ENCODE assay signal across 7 mouse cellular contexts in the genomic region with DNA sequence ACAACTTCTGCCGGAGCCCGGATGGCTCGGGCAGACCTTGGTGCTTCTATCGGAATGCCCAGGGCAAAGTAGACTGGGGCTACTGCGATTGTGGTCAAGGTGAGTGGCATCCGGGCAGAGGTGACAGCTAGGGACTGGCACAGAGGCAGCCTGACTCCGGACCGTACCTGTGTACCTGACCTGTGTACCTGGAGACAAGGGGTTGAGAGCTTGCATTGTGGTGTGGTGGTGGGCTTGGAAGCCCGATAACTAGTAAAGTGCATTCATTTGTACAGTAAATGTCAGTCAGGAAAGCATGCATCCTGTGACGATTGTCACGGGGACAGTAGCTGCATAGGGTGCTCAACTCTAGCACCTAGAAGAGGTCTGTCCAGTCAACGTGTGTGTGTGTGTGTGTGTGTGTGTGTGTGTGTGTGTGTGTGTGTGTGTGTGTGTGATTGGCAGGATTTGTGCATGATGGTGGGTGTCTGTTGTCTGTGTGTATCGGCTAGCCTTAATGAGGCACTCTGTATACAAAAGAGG. TPM values are rescaled to one million over a fixed set of nuclear protein-coding genes. Genes with fewer than 3 reads are reported as not detected.
DNase-seq lines count a peak whose midpoint lies in the region; ATAC-seq lines count a peak whose summit lies in the region.

No protein-coding gene starts in this region.

- no peaks in the 10 kb centered on the region for H3K27me3 ChIP-seq in hindbrain, embryonic 15.5 days
- H3K27me3 ChIP-seq in liver, embryonic 16.5 days (ENCODE audit: control insufficient read depth, insufficient read depth, low read depth, low read length) = peaks cover 37% of the 10 kb centered on the region
- H3K27me3 ChIP-seq in stomach, embryonic 15.5 days (replicated peaks) = peaks cover 16% of the 10 kb centered on the region

- peaks cover 14% of the 10 kb centered on the region for H3K4me1 ChIP-seq in hindbrain, embryonic 15.5 days (replicated peaks)
- no peaks in the 10 kb centered on the region for H3K4me1 ChIP-seq in liver, embryonic 16.5 days (ENCODE audit: control insufficient read depth, low read depth, low read length)
- H3K4me1 ChIP-seq in stomach, embryonic 15.5 days = peaks cover 5% of the 10 kb centered on the region; the same call in 1 of the 2 replicates

- DNase-seq in retina, embryonic 14.5 days (ENCODE audit: low spot score) = peak; percentile 37
- no peak for DNase-seq in retina, postnatal 1 day

- no peaks in the 10 kb centered on the region for H3K36me3 ChIP-seq in hindbrain, embryonic 15.5 days
- no peaks in the 10 kb centered on the region for H3K36me3 ChIP-seq in liver, embryonic 16.5 days (ENCODE audit: control insufficient read depth, insufficient read depth)
- no peaks in the 10 kb centered on the region for H3K36me3 ChIP-seq in stomach, embryonic 15.5 days

- 0 out of 2 replicates have a peak, but pooled peaks have one; percentile 10 for ATAC-seq in common myeloid progenitor, adult 5-6 weeks (replicated peaks; ENCODE audit: low read depth, poor library complexity, severe bottlenecking)
- peak; percentile 71 for ATAC-seq in hindbrain, embryonic 15.5 days (ENCODE audit: low FRiP score, low read depth)
- no peak for ATAC-seq in liver, embryonic 16.5 days (ENCODE audit: low read depth)
- ATAC-seq in stomach, embryonic 15.5 days (ENCODE audit: insufficient read depth, low FRiP score, low read depth) = peak; percentile 48; the same call in 1 of the 2 replicates
- no peak for ATAC-seq in erythroblast, adult 5-6 weeks (replicated peaks; ENCODE audit: low FRiP score, poor library complexity, severe bottlenecking)

- H3K9me3 ChIP-seq in hindbrain, embryonic 15.5 days = no peaks in the 10 kb centered on the region
- H3K9me3 ChIP-seq in liver, embryonic 16.5 days (replicated peaks; ENCODE audit: control insufficient read depth, low read length) = no peaks in the 10 kb centered on the region
- H3K9me3 ChIP-seq in stomach, embryonic 15.5 days = no peaks in the 10 kb centered on the region

- H3K27ac ChIP-seq in hindbrain, embryonic 15.5 days (replicated peaks) = peak overlapping the region; percentile 15; the same call in 1 of the 2 replicates
- no peak overlapping the region for H3K27ac ChIP-seq in liver, embryonic 16.5 days (ENCODE audit: low read length)
- H3K27ac ChIP-seq in stomach, embryonic 15.5 days = no peak overlapping the region

- H3K9ac ChIP-seq in hindbrain, embryonic 15.5 days = peak overlapping the region; percentile 68
- H3K9ac ChIP-seq in liver, embryonic 16.5 days (ENCODE audit: low read depth, low read length) = no peak overlapping the region
- H3K9ac ChIP-seq in stomach, embryonic 15.5 days = peak overlapping the region; percentile 26

- 2% methylated on average over 13 of the region's 13 CpGs for WGBS in hindbrain, embryonic 15.5 days
- WGBS in liver, embryonic 16.5 days (ENCODE audit: insufficient replicate concordance) = 9% methylated on average over 13 of the region's 13 CpGs
- 5% methylated on average over 13 of the region's 13 CpGs for WGBS in stomach, embryonic 15.5 days

- H3K4me3 ChIP-seq in hindbrain, embryonic 15.5 days = peak overlapping the region; percentile 71
- H3K4me3 ChIP-seq in liver, embryonic 16.5 days (ENCODE audit: low read depth, low read length) = peak overlapping the region; percentile 54
- H3K4me3 ChIP-seq in stomach, embryonic 15.5 days (replicated peaks) = peak overlapping the region; percentile 58

- peak overlapping the region; percentile 100 for H3K4me2 ChIP-seq in hindbrain, embryonic 15.5 days
- peak overlapping the region; percentile 72 for H3K4me2 ChIP-seq in liver, embryonic 16.5 days (ENCODE audit: low read depth, low read length)
- H3K4me2 ChIP-seq in stomach, embryonic 15.5 days = peak overlapping the region; percentile 100

RNA-seq across cellular contexts. Expression of gene Prss12, which starts 0.9 kb away (rescaled TPM):
- total RNA-seq in common myeloid progenitor, adult 5-6 weeks (2017) = not detected in 2 replicates
- polyA plus RNA-seq in hindbrain, embryonic 15.5 days (2015; fragmentation: Nextera tagmentation; extraction: Ambion mirVana) = 22.1 and 22.8 TPM in 2 replicates
- 0.74 and 0.79 TPM in 2 replicates for polyA plus RNA-seq in liver, embryonic 16.5 days (2015; fragmentation: Nextera tagmentation; extraction: Ambion mirVana)
- polyA plus RNA-seq in stomach, embryonic 15.5 days (2015; fragmentation: Nextera tagmentation; extraction: Ambion mirVana) = 3.6 and 4.1 TPM in 2 replicates
- total RNA-seq in erythroblast, adult 5-6 weeks (2015; ENCODE audit: low replicate concordance) = not detected in 2 replicates
- not detected in 2 replicates for total RNA-seq in erythroblast, adult 5-6 weeks (2017; ENCODE audit: low replicate concordance)

Comparison
In these comparisons a context has a peak if more than half of its experiments do, and no peak if none do; other contexts are left out.
1. ATAC-seq: peak in common myeloid progenitor, adult 5-6 weeks (single experiment), hindbrain, embryonic 15.5 days (single experiment) and stomach, embryonic 15.5 days (single experiment); none in liver, embryonic 16.5 days (single experiment) and erythroblast, adult 5-6 weeks (single experiment).
2. Peak in every context shown above with its lines, with median percentiles within 50 percentile points of each other: H3K4me2 ChIP-seq and H3K4me3 ChIP-seq.